Mouse (Mus musculus): ENCODE data around the gene Gm20521.

GRCm38 (mm10) chr14:54925349-54926342 is 42.4 kb downstream of the Gm20521 start, which contains the start of gene Efs:
- no peak for TF ChIP-seq POLR2A (IDR thresholded peaks at IDR 0.05; ENCODE audit: borderline replicate concordance, low read depth, low read length)
- no peak for TF ChIP-seq CTCF (IDR thresholded peaks at IDR 0.05; ENCODE audit: low read depth, low read length)
